Mouse (Mus musculus): ENCODE data around the gene Olfr780. TPM values are rescaled to one million over a fixed set of nuclear protein-coding genes. Genes with fewer than 3 reads are reported as not detected.
"Not testable (repeated sequence)": the region's sequence is repeated elsewhere in the genome, so short reads cannot be mapped to it uniquely, and the experiment has no call there.

Olfr780 gene
- total RNA-seq (2014; fragmentation: Nextera tagmentation): not detected in 2 replicates
- not detected in 2 replicates for total RNA-seq (2017)

- ATAC-seq (replicated peaks; ENCODE audit: low FRiP score, low TSS enrichment, poor library complexity, severe bottlenecking): no peak
Observed at GRCm38 (mm10) chr10:129317817-129318216, at the start of gene Olfr780. Olfr780 (plus strand) TSS chr10:129318117.

- no peak for ATAC-seq (replicated peaks; ENCODE audit: low FRiP score, low TSS enrichment, poor library complexity, severe bottlenecking)
Observed at GRCm38 (mm10) chr10:129271081-129271535, 46.8 kb upstream of the Olfr780 start, which contains the start of gene Olfr777. Olfr777 (minus strand) TSS chr10:129271485.

- ATAC-seq (replicated peaks; ENCODE audit: low FRiP score, low TSS enrichment, poor library complexity, severe bottlenecking): not testable (repeated sequence)
Observed at GRCm38 (mm10) chr10:129312973-129313372, 4.9 kb upstream of the Olfr780 start.

GRCm38 (mm10) chr10:129313521-129313920, 4.4 kb upstream of the Olfr780 start:
- ATAC-seq (replicated peaks; ENCODE audit: low FRiP score, low TSS enrichment, poor library complexity, severe bottlenecking): not testable (repeated sequence)

- ATAC-seq (replicated peaks; ENCODE audit: low FRiP score, low TSS enrichment, poor library complexity, severe bottlenecking): no peak
Observed at GRCm38 (mm10) chr10:129328554-129328953, 10.6 kb downstream of the Olfr780 start, which contains the start of gene Olfr781. Olfr781 (plus strand) TSS chr10:129328854.

- ATAC-seq (replicated peaks; ENCODE audit: low FRiP score, low TSS enrichment, poor library complexity, severe bottlenecking): no peak
Observed at GRCm38 (mm10) chr10:129348550-129348949, 30.6 kb downstream of the Olfr780 start, which contains the start of gene Olfr782. Olfr782 (plus strand) TSS chr10:129348850.

GRCm38 (mm10) chr10:129352475-129352874, 34.6 kb downstream of the Olfr780 start:
- ATAC-seq (replicated peaks; ENCODE audit: low FRiP score, low TSS enrichment, poor library complexity, severe bottlenecking): not testable (repeated sequence)

- not testable (repeated sequence) for ATAC-seq (replicated peaks; ENCODE audit: low FRiP score, low TSS enrichment, poor library complexity, severe bottlenecking)
Observed at GRCm38 (mm10) chr10:129356496-129356895, 38.6 kb downstream of the Olfr780 start.

- ATAC-seq (replicated peaks; ENCODE audit: low FRiP score, low TSS enrichment, poor library complexity, severe bottlenecking): no peak
Observed at GRCm38 (mm10) chr10:129357307-129357706, 39.4 kb downstream of the Olfr780 start.

Other genes starting within 250 kb of the Olfr780 start
- gene Olfr766-ps1, start 249.1 kb upstream of the Olfr780 start, total RNA-seq (2014; fragmentation: Nextera tagmentation): not detected in 2 replicates
- not detected in 2 replicates for gene Olfr766-ps1, start 249.1 kb upstream of the Olfr780 start, total RNA-seq (2017)
- gene Olfr767, start 235.2 kb upstream of the Olfr780 start, total RNA-seq (2014; fragmentation: Nextera tagmentation): not detected in 2 replicates
- not detected in 2 replicates for gene Olfr767, start 235.2 kb upstream of the Olfr780 start, total RNA-seq (2017)
- not detected in 2 replicates for gene Olfr768, start 218.7 kb upstream of the Olfr780 start, total RNA-seq (2014; fragmentation: Nextera tagmentation)
- gene Olfr768, start 218.7 kb upstream of the Olfr780 start, total RNA-seq (2017): not detected in 2 replicates
- not detected in 2 replicates for gene Olfr769, start 200.3 kb upstream of the Olfr780 start, total RNA-seq (2014; fragmentation: Nextera tagmentation)
- not detected in 2 replicates for gene Olfr769, start 200.3 kb upstream of the Olfr780 start, total RNA-seq (2017)
- gene Olfr770, start 179.1 kb upstream of the Olfr780 start, total RNA-seq (2014; fragmentation: Nextera tagmentation): not detected in 2 replicates
- not detected in 2 replicates for gene Olfr770, start 179.1 kb upstream of the Olfr780 start, total RNA-seq (2017)
- not detected in 2 replicates for gene Olfr771, start 153.4 kb upstream of the Olfr780 start, total RNA-seq (2014; fragmentation: Nextera tagmentation)
- not detected in 2 replicates for gene Olfr771, start 153.4 kb upstream of the Olfr780 start, total RNA-seq (2017)
- gene Olfr772, start 140.2 kb upstream of the Olfr780 start, total RNA-seq (2014; fragmentation: Nextera tagmentation): not detected in 2 replicates
- not detected in 2 replicates for gene Olfr772, start 140.2 kb upstream of the Olfr780 start, total RNA-seq (2017)
- gene Olfr773, start 130.7 kb upstream of the Olfr780 start, total RNA-seq (2014; fragmentation: Nextera tagmentation): not detected in 2 replicates
- not detected in 2 replicates for gene Olfr773, start 130.7 kb upstream of the Olfr780 start, total RNA-seq (2017)
- not detected in 2 replicates for gene Olfr774, start 81.9 kb upstream of the Olfr780 start, total RNA-seq (2014; fragmentation: Nextera tagmentation)
- gene Olfr774, start 81.9 kb upstream of the Olfr780 start, total RNA-seq (2017): not detected in 2 replicates
- gene Olfr775, start 69.7 kb upstream of the Olfr780 start, total RNA-seq (2014; fragmentation: Nextera tagmentation): not detected in 2 replicates
- gene Olfr775, start 69.7 kb upstream of the Olfr780 start, total RNA-seq (2017): not detected in 2 replicates
- gene Olfr776, start 59.0 kb upstream of the Olfr780 start, total RNA-seq (2014; fragmentation: Nextera tagmentation): not detected in 2 replicates
- gene Olfr776, start 59.0 kb upstream of the Olfr780 start, total RNA-seq (2017): not detected in 2 replicates
- not detected in 2 replicates for gene Olfr777, start 46.6 kb upstream of the Olfr780 start, total RNA-seq (2014; fragmentation: Nextera tagmentation)
- gene Olfr777, start 46.6 kb upstream of the Olfr780 start, total RNA-seq (2017): not detected in 2 replicates
- not detected in 2 replicates for gene Olfr781, start 10.7 kb downstream of the Olfr780 start, total RNA-seq (2014; fragmentation: Nextera tagmentation)
- gene Olfr781, start 10.7 kb downstream of the Olfr780 start, total RNA-seq (2017): not detected in 2 replicates
- gene Olfr782, start 30.7 kb downstream of the Olfr780 start, total RNA-seq (2014; fragmentation: Nextera tagmentation): not detected in 2 replicates
- not detected in 2 replicates for gene Olfr782, start 30.7 kb downstream of the Olfr780 start, total RNA-seq (2017)
- gene Olfr784, start 66.0 kb downstream of the Olfr780 start, total RNA-seq (2014; fragmentation: Nextera tagmentation): 0.66 TPM in 1 of 2 replicates, not detected in the other
- not detected in 2 replicates for gene Olfr784, start 66.0 kb downstream of the Olfr780 start, total RNA-seq (2017)
- gene Olfr785, start 87.3 kb downstream of the Olfr780 start, total RNA-seq (2014; fragmentation: Nextera tagmentation): not detected in 2 replicates
- gene Olfr785, start 87.3 kb downstream of the Olfr780 start, total RNA-seq (2017): not detected in 2 replicates
- gene Olfr786, start 109.2 kb downstream of the Olfr780 start, total RNA-seq (2014; fragmentation: Nextera tagmentation): not detected in 2 replicates
- not detected in 2 replicates for gene Olfr786, start 109.2 kb downstream of the Olfr780 start, total RNA-seq (2017)
- gene Olfr787, start 143.7 kb downstream of the Olfr780 start, total RNA-seq (2014; fragmentation: Nextera tagmentation): not detected in 2 replicates
- gene Olfr787, start 143.7 kb downstream of the Olfr780 start, total RNA-seq (2017): not detected in 2 replicates
- gene Olfr788, start 152.9 kb downstream of the Olfr780 start, total RNA-seq (2014; fragmentation: Nextera tagmentation): not detected in 2 replicates
- not detected in 2 replicates for gene Olfr788, start 152.9 kb downstream of the Olfr780 start, total RNA-seq (2017)
- gene Olfr789, start 166.6 kb downstream of the Olfr780 start, total RNA-seq (2014; fragmentation: Nextera tagmentation): not detected in 2 replicates
- gene Olfr789, start 166.6 kb downstream of the Olfr780 start, total RNA-seq (2017): not detected in 2 replicates
- gene Olfr790, start 180.4 kb downstream of the Olfr780 start, total RNA-seq (2014; fragmentation: Nextera tagmentation): not detected in 2 replicates
- not detected in 2 replicates for gene Olfr790, start 180.4 kb downstream of the Olfr780 start, total RNA-seq (2017)
- gene Olfr791, start 203.7 kb downstream of the Olfr780 start, total RNA-seq (2014; fragmentation: Nextera tagmentation): not detected in 2 replicates
- gene Olfr791, start 203.7 kb downstream of the Olfr780 start, total RNA-seq (2017): not detected in 2 replicates
- not detected in 2 replicates for gene Olfr792, start 221.0 kb downstream of the Olfr780 start, total RNA-seq (2014; fragmentation: Nextera tagmentation)
- not detected in 2 replicates for gene Olfr792, start 221.0 kb downstream of the Olfr780 start, total RNA-seq (2017)
- gene Olfr794, start 249.5 kb downstream of the Olfr780 start, total RNA-seq (2014; fragmentation: Nextera tagmentation): not detected in 2 replicates
- gene Olfr794, start 249.5 kb downstream of the Olfr780 start, total RNA-seq (2017): not detected in 2 replicates